ENCODE assay signal across 8 mouse cellular contexts in genomic region chrX:153360666-153361269, GRCm38 (mm10).
DNase-seq lines count a peak whose midpoint lies in the region; ATAC-seq and TF ChIP-seq lines count a peak whose summit lies in the region.

No protein-coding gene starts in this region.

- TF ChIP-seq CTCF in heart, postnatal 0 days (IDR thresholded peaks at IDR 0.05; ENCODE audit: low read depth) = no peak
- no peak for TF ChIP-seq CTCF in heart, adult 2 months (IDR thresholded peaks at IDR 0.05)
- no peak for TF ChIP-seq CTCF in brain, embryonic 14.5 days (IDR thresholded peaks at IDR 0.05; ENCODE audit: borderline replicate concordance, extremely low read depth, insufficient read depth, insufficient read length)

- TF ChIP-seq POLR2A in heart, adult 2 months (IDR thresholded peaks at IDR 0.05; ENCODE audit: insufficient read depth, low read depth, low read length) = no peak
- TF ChIP-seq POLR2A in brain, embryonic 14.5 days (IDR thresholded peaks at IDR 0.05; ENCODE audit: borderline replicate concordance, extremely low read depth, insufficient read depth, insufficient read length, poor library complexity, severe bottlenecking) = no peak

- WGBS in heart, postnatal 0 days = 26% methylated on average over 9 of the region's 9 CpGs
- 34% methylated on average over 9 of the region's 9 CpGs for WGBS in heart, adult 2 months
- 25% methylated on average over 9 of the region's 9 CpGs for WGBS in hindbrain, embryonic 13.5 days
- 27% methylated on average over 9 of the region's 9 CpGs for WGBS in midbrain, embryonic 13.5 days

- intact Hi-C loops in heart, adult 2 months (cut with DNase I) = no loop called here

- H3K9me3 ChIP-seq in heart, postnatal 0 days (replicated peaks; ENCODE audit: control insufficient read depth, low read length) = no peaks in the 10 kb centered on the region
- no peaks in the 10 kb centered on the region for H3K9me3 ChIP-seq in hindbrain, embryonic 13.5 days
- no peaks in the 10 kb centered on the region for H3K9me3 ChIP-seq in midbrain, embryonic 13.5 days

- no peaks in the 10 kb centered on the region for H3K79me2 ChIP-seq in heart, adult 2 months (replicated peaks; ENCODE audit: control insufficient read depth, insufficient read depth, low read length)

- DNase-seq in heart, postnatal 0 days (ENCODE audit: low spot score) = no peak
- no peak for DNase-seq in heart, adult 2 months
- DNase-seq in brain, embryonic 14.5 days (ENCODE audit: low read depth) = peak; percentile 11
- no peak for DNase-seq in natural killer cell, adult 2 months (ENCODE audit: low spot score in 2 of 2)
- no peak for DNase-seq in embryo, embryonic 10 days (ENCODE audit: low spot score)
- no peak for DNase-seq in cerebellum, adult 11 months

- no peaks in the 10 kb centered on the region for H3K4me1 ChIP-seq in heart, postnatal 0 days (ENCODE audit: control insufficient read depth, insufficient read depth)
- H3K4me1 ChIP-seq in heart, adult 2 months (ENCODE audit: control insufficient read depth, insufficient read depth, low read length) = no peaks in the 10 kb centered on the region
- H3K4me1 ChIP-seq in hindbrain, embryonic 13.5 days (replicated peaks) = no peaks in the 10 kb centered on the region
- H3K4me1 ChIP-seq in midbrain, embryonic 13.5 days (replicated peaks) = 0 out of 2 replicates have a peak, but pooled peaks cover 5% of the 10 kb centered on the region

- H3K27me3 ChIP-seq in heart, postnatal 0 days (ENCODE audit: control insufficient read depth, insufficient read depth, low read length) = no peaks in the 10 kb centered on the region
- H3K27me3 ChIP-seq in heart, adult 2 months (ENCODE audit: control insufficient read depth, insufficient read depth, low read length) = no peaks in the 10 kb centered on the region
- H3K27me3 ChIP-seq in hindbrain, embryonic 13.5 days = no peaks in the 10 kb centered on the region
- H3K27me3 ChIP-seq in midbrain, embryonic 13.5 days = no peaks in the 10 kb centered on the region

- no peak overlapping the region for H3K9ac ChIP-seq in heart, postnatal 0 days (replicated peaks; ENCODE audit: low read depth, low read length)
- H3K9ac ChIP-seq in heart, adult 2 months (ENCODE audit: low read depth, low read length) = no peak overlapping the region
- peak overlapping the region; percentile 63; the same call in 1 of the 2 replicates for H3K9ac ChIP-seq in hindbrain, embryonic 13.5 days
- H3K9ac ChIP-seq in midbrain, embryonic 13.5 days (replicated peaks) = no peak overlapping the region

- peak overlapping the region; percentile 78 for H3K4me2 ChIP-seq in heart, postnatal 0 days (ENCODE audit: low read depth, low read length)
- H3K4me2 ChIP-seq in hindbrain, embryonic 13.5 days = peak overlapping the region; percentile 66
- peak overlapping the region; percentile 59 for H3K4me2 ChIP-seq in midbrain, embryonic 13.5 days (replicated peaks)

- H3K36me3 ChIP-seq in heart, postnatal 0 days (replicated peaks; ENCODE audit: control insufficient read depth, insufficient read depth, low read length) = no peaks in the 10 kb centered on the region
- no peaks in the 10 kb centered on the region for H3K36me3 ChIP-seq in heart, adult 2 months (ENCODE audit: control insufficient read depth, insufficient read depth, low read length)
- no peaks in the 10 kb centered on the region for H3K36me3 ChIP-seq in hindbrain, embryonic 13.5 days
- no peaks in the 10 kb centered on the region for H3K36me3 ChIP-seq in midbrain, embryonic 13.5 days

- ATAC-seq in heart, postnatal 0 days (ENCODE audit: insufficient read depth, low read depth) = no peak
- ATAC-seq in hindbrain, embryonic 13.5 days (ENCODE audit: low FRiP score) = peak; percentile 64
- peak; percentile 41; the same call in 1 of the 2 replicates for ATAC-seq in midbrain, embryonic 13.5 days

- no peak overlapping the region for H3K27ac ChIP-seq in heart, postnatal 0 days (ENCODE audit: low read depth)
- no peak overlapping the region for H3K27ac ChIP-seq in heart, adult 2 months
- H3K27ac ChIP-seq in hindbrain, embryonic 13.5 days = no peak overlapping the region
- H3K27ac ChIP-seq in midbrain, embryonic 13.5 days = no peak overlapping the region

- no peak for TF ChIP-seq EP300 in heart, postnatal 0 days (IDR thresholded peaks at IDR 0.05; ENCODE audit: low read depth)
- no peak for TF ChIP-seq EP300 in heart, adult 2 months (IDR thresholded peaks at IDR 0.05; ENCODE audit: insufficient read depth, low read depth, low read length)

- H3K4me3 ChIP-seq in heart, postnatal 0 days (ENCODE audit: low read depth, low read length) = peak overlapping the region; percentile 55
- no peak overlapping the region for H3K4me3 ChIP-seq in heart, adult 2 months
- peak overlapping the region; percentile 47 for H3K4me3 ChIP-seq in hindbrain, embryonic 13.5 days
- H3K4me3 ChIP-seq in midbrain, embryonic 13.5 days (replicated peaks) = peak overlapping the region; percentile 43
